Comparison of ENCODE assay signal across 10 mouse cellular contexts in genomic region chr6:58965071-58965831, GRCm38 (mm10). TPM values are rescaled to one million over a fixed set of nuclear protein-coding genes. Genes with fewer than 3 reads are reported as not detected.
DNase-seq lines count a peak whose midpoint lies in the region; ATAC-seq lines count a peak whose summit lies in the region.
"Had no signal": no experiment of that assay in that cellular context is flagged by ENCODE, and none has a peak within 500 bp of the region (broad histone marks: within the 10 kb centered on the region; RNA-seq: fewer than 3 reads in every experiment).

No protein-coding gene starts in this region.

- peak overlapping the region; percentile 27; the same call in 1 of the 2 replicates for H3K4me2 ChIP-seq in liver, embryonic 11.5 days
- peak overlapping the region; percentile 40 for H3K4me2 ChIP-seq in hindbrain, embryonic 13.5 days
- H3K4me2 ChIP-seq in neural tube, embryonic 13.5 days, result peak overlapping the region; percentile 38

- no peaks in the 10 kb centered on the region for H3K27me3 ChIP-seq in liver, embryonic 11.5 days (replicated peaks; ENCODE audit: control insufficient read depth, insufficient read depth, low read length)
- no peaks in the 10 kb centered on the region for H3K27me3 ChIP-seq in hindbrain, embryonic 13.5 days
- no peaks in the 10 kb centered on the region for H3K27me3 ChIP-seq in neural tube, embryonic 13.5 days

- DNase-seq in liver, embryonic 11.5 days (ENCODE audit: low spot score), result no peak
- DNase-seq in liver, result no peak
- peak; percentile 75 to 83 for DNase-seq in cerebellum, postnatal 25 days
- DNase-seq in layer of hippocampus, postnatal 36 days, result no peak
- DNase-seq in left cerebral cortex, adult 8-10 months (ENCODE audit: low spot score in 2 of 2), result no peak
- DNase-seq in kidney, postnatal 14 days, result no peak
- DNase-seq: thymus, adult 2 months had no signal

- no peak overlapping the region for H3K4me3 ChIP-seq in liver, embryonic 11.5 days (ENCODE audit: low read depth, low read length)
- H3K4me3 ChIP-seq in hindbrain, embryonic 13.5 days, result peak overlapping the region; percentile 19
- H3K4me3 ChIP-seq in neural tube, embryonic 13.5 days, result no peak overlapping the region

- 0 out of 2 replicates have a peak, but pooled peaks cover 4% of the 10 kb centered on the region for H3K4me1 ChIP-seq in liver, embryonic 11.5 days (replicated peaks; ENCODE audit: control insufficient read depth, insufficient read depth, low read length)
- peaks cover 15% of the 10 kb centered on the region for H3K4me1 ChIP-seq in hindbrain, embryonic 13.5 days (replicated peaks)
- H3K4me1 ChIP-seq in neural tube, embryonic 13.5 days (replicated peaks), result peaks cover 11% of the 10 kb centered on the region

- no peak overlapping the region; the same call in 1 of the 2 replicates for H3K27ac ChIP-seq in liver, embryonic 11.5 days (ENCODE audit: low read depth, low read length)
- H3K27ac ChIP-seq in hindbrain, embryonic 13.5 days, result peak overlapping the region; percentile 61
- no peak overlapping the region; the same call in 1 of the 2 replicates for H3K27ac ChIP-seq in neural tube, embryonic 13.5 days (replicated peaks)
- H3K27ac ChIP-seq: macrophage had no signal

- H3K9ac ChIP-seq in liver, embryonic 11.5 days (ENCODE audit: low read depth, low read length), result no peak overlapping the region
- peak overlapping the region; percentile 24; the same call in 1 of the 2 replicates for H3K9ac ChIP-seq in hindbrain, embryonic 13.5 days
- H3K9ac ChIP-seq in neural tube, embryonic 13.5 days, result no peak overlapping the region

- WGBS in liver, embryonic 11.5 days, result 34% methylated on average over 12 of the region's 12 CpGs
- 28% methylated on average over 12 of the region's 12 CpGs for WGBS in hindbrain, embryonic 13.5 days
- 28% methylated on average over 12 of the region's 12 CpGs for WGBS in neural tube, embryonic 13.5 days

- no peaks in the 10 kb centered on the region for H3K9me3 ChIP-seq in liver, embryonic 11.5 days (ENCODE audit: control insufficient read depth, low read length)
- no peaks in the 10 kb centered on the region for H3K9me3 ChIP-seq in hindbrain, embryonic 13.5 days
- H3K9me3 ChIP-seq in neural tube, embryonic 13.5 days, result no peaks in the 10 kb centered on the region

- no peak for ATAC-seq in liver, embryonic 11.5 days (replicated peaks; ENCODE audit: low FRiP score)
- peak; percentile 61 for ATAC-seq in hindbrain, embryonic 13.5 days (ENCODE audit: low FRiP score)
- peak; percentile 56 for ATAC-seq in neural tube, embryonic 13.5 days (ENCODE audit: low read depth)

- H3K36me3 ChIP-seq in liver, embryonic 11.5 days (ENCODE audit: control insufficient read depth, insufficient read depth, low read length), result no peaks in the 10 kb centered on the region
- H3K36me3 ChIP-seq in hindbrain, embryonic 13.5 days, result no peaks in the 10 kb centered on the region
- H3K36me3 ChIP-seq in neural tube, embryonic 13.5 days, result no peaks in the 10 kb centered on the region

RNA-seq across cellular contexts. Expression of gene Nap1l5, which starts 58.4 kb away (rescaled TPM):
- polyA plus RNA-seq in liver, embryonic 11.5 days (2014; fragmentation: Nextera tagmentation; extraction: Ambion mirVana), result 0.77 and 1.0 TPM in 2 replicates
- polyA plus RNA-seq in hindbrain, embryonic 13.5 days (2015; fragmentation: Nextera tagmentation; extraction: Ambion mirVana), result 163 and 173 TPM in 2 replicates
- 167 and 176 TPM in 2 replicates for polyA plus RNA-seq in neural tube, embryonic 13.5 days (2015; fragmentation: Nextera tagmentation; extraction: Ambion mirVana)
- total RNA-seq in layer of hippocampus, postnatal 36 days (2021), result 100 to 1,000 TPM; 242 to 285 TPM
- total RNA-seq in left cerebral cortex, adult 8-10 months (2022), result 100 to 1,000 TPM; 339 to 374 (median 355) TPM
- polyA plus RNA-seq: macrophage had no signal

RNA-seq across cellular contexts. Expression of gene Fam13a, which starts 59.1 kb away (rescaled TPM):
- 1.5 and 2.1 TPM in 2 replicates for polyA plus RNA-seq in liver, embryonic 11.5 days (2014; fragmentation: Nextera tagmentation; extraction: Ambion mirVana)
- polyA plus RNA-seq in hindbrain, embryonic 13.5 days (2015; fragmentation: Nextera tagmentation; extraction: Ambion mirVana), result 8.2 and 9.5 TPM in 2 replicates
- polyA plus RNA-seq in neural tube, embryonic 13.5 days (2015; fragmentation: Nextera tagmentation; extraction: Ambion mirVana), result 7.0 and 9.5 TPM in 2 replicates
- total RNA-seq in layer of hippocampus, postnatal 36 days (2021), result 10 to 100 TPM; 15.7 to 18.1 TPM
- 10 to 100 TPM; 14.7 to 17.0 (median 15.9) TPM for total RNA-seq in left cerebral cortex, adult 8-10 months (2022)

Comparison
In these comparisons a context has a peak if more than half of its experiments do, and no peak if none do; other contexts are left out.
1. DNase-seq: peak in cerebellum, postnatal 25 days (2 of 2); none in liver, embryonic 11.5 days (single experiment), liver (single experiment), layer of hippocampus, postnatal 36 days (0 of 2), left cerebral cortex, adult 8-10 months (0 of 2) and kidney, postnatal 14 days (single experiment).
2. RNA of gene Nap1l5, which starts 58.4 kb away (polyA plus RNA-seq): 167 to 176 TPM in neural tube, embryonic 13.5 days and 163 to 173 TPM in hindbrain, embryonic 13.5 days; 0.77 to 1.0 TPM in liver, embryonic 11.5 days; every median in the first group is over 10 times any median in the second.
3. Peak in every context shown above with its lines, with median percentiles within 50 percentile points of each other: H3K4me2 ChIP-seq.